Mouse (Mus musculus) intestine, embryonic 15.5 days (tissue): ENCODE measurements around the gene Ankrd60. TPM values are rescaled to one million over a fixed set of nuclear protein-coding genes. Genes with fewer than 3 reads are reported as not detected.

Experiments used
- ATAC-seq: fragments of 200-750 bp; cut with Nextera tagmentation; 2 replicates; pipeline ENCODE4 v1.8.0; 2017; ENCODE audit warnings: moderate TSS enrichment, moderate library complexity
- H3K27ac ChIP-seq: fragments of 300-500 bp; sonication (generic); 2 replicates; pipeline ENCODE4 v1.5.1; 2015; ENCODE audit warnings: mild to moderate bottlenecking, inconsistent platforms
- H3K27me3 ChIP-seq: fragments of 300-500 bp; sonication (generic); replicated peaks from 2 replicates; pipeline ENCODE4 v1.6.1; 2015; ENCODE audit warnings: inconsistent platforms
- H3K36me3 ChIP-seq: fragments of 300-500 bp; sonication (generic); 2 replicates; pipeline ENCODE4 v1.6.1; 2015; ENCODE audit warnings: inconsistent platforms
- H3K4me1 ChIP-seq: fragments of 300-500 bp; sonication (generic); replicated peaks from 2 replicates; pipeline ENCODE4 v1.6.1; 2015; ENCODE audit warnings: inconsistent platforms
- H3K4me2 ChIP-seq: fragments of 300-500 bp; sonication (generic); replicated peaks from 2 replicates; pipeline ENCODE4 v1.6.1; 2015; ENCODE audit warnings: mild to moderate bottlenecking, inconsistent platforms
- H3K4me3 ChIP-seq: fragments of 300-500 bp; sonication (generic); replicated peaks from 2 replicates; pipeline ENCODE4 v1.5.1; 2015; ENCODE audit warnings: inconsistent platforms
- H3K9ac ChIP-seq: fragments of 300-500 bp; sonication (generic); 2 replicates; pipeline ENCODE4 v1.6.1; 2015; ENCODE audit warnings: inconsistent platforms
- H3K9me3 ChIP-seq: fragments of 300-500 bp; sonication (generic); 2 replicates; pipeline ENCODE4 v1.6.1; 2016; ENCODE audit warnings: inconsistent platforms
- WGBS: fragments of 180-500 bp; shearing (Covaris S2); methylation state at CpG from one replicate; pipeline ENCODE4 v1.1.7; 2015; 5-methylcytosine and 5-hydroxymethylcytosine counted together
- polyA plus RNA-seq: library from polyadenylated mRNA; unstranded; fragments of >200 nt; fragmentation: Nextera tagmentation; extraction: Ambion mirVana; gene quantifications from 2 replicates; pipeline ENCODE4 v1.2.1, GENCODE M21; 2015

Gene Ankrd60
- polyA plus RNA-seq, 1 experiment from 2014 or later: not detected

- Histone ChIP-seq H3K36me3 (no peaks in the 10 kb centered on the region), H3K27me3 (no peaks in the 10 kb centered on the region), H3K9ac (no peak overlapping the region), H3K4me3 (no peak overlapping the region), H3K4me2 (no peak overlapping the region), H3K4me1 (no peaks in the 10 kb centered on the region), H3K9me3 (no peaks in the 10 kb centered on the region), H3K27ac (no peak overlapping the region)
- ATAC-seq: no peak
- 69% methylated on average over 4 of the region's 4 CpGs for WGBS
These were observed 36.4 kb downstream of the Ankrd60 start for GRCm38 (mm10) chr2:173541748-173542147.

- Histone ChIP-seq H3K9ac (no peak overlapping the region), H3K27me3 (no peaks in the 10 kb centered on the region), H3K4me1 (0 out of 2 replicates have a peak, but pooled peaks cover 3% of the 10 kb centered on the region), H3K4me3 (no peak overlapping the region), H3K4me2 (no peak overlapping the region), H3K27ac (no peak overlapping the region), H3K36me3 (no peaks in the 10 kb centered on the region), H3K9me3 (no peaks in the 10 kb centered on the region)
- 50% methylated on average over 15 of the region's 15 CpGs for WGBS
- ATAC-seq: no peak
These were observed 38.4 kb downstream of the Ankrd60 start for GRCm38 (mm10) chr2:173539781-173540180.

- H3K4me3 ChIP-seq: no peak overlapping the region
- WGBS: 76% methylated on average over 9 of the region's 9 CpGs
- no peak overlapping the region for H3K27ac ChIP-seq
- H3K27me3 ChIP-seq: no peaks in the 10 kb centered on the region
- H3K4me2 ChIP-seq: peak overlapping the region; percentile 14; the same call in 1 of the 2 replicates
- H3K9ac ChIP-seq: no peak overlapping the region
- no peaks in the 10 kb centered on the region for H3K9me3 ChIP-seq
- H3K36me3 ChIP-seq: no peaks in the 10 kb centered on the region
- H3K4me1 ChIP-seq: peaks cover 5% of the 10 kb centered on the region; the same call in 1 of the 2 replicates
- ATAC-seq: peak; percentile 67
These were observed 42.3 kb downstream of the Ankrd60 start for GRCm38 (mm10) chr2:173535886-173536285.

GRCm38 (mm10) chr2:173535390-173535789, 42.8 kb downstream of the Ankrd60 start:
- no peak overlapping the region for H3K9ac ChIP-seq
- no peaks in the 10 kb centered on the region for H3K36me3 ChIP-seq
- H3K4me2 ChIP-seq: peak overlapping the region; percentile 14; the same call in 1 of the 2 replicates
- H3K27ac ChIP-seq: no peak overlapping the region
- H3K4me3 ChIP-seq: no peak overlapping the region
- H3K9me3 ChIP-seq: no peaks in the 10 kb centered on the region
- H3K4me1 ChIP-seq: peaks cover 5% of the 10 kb centered on the region; the same call in 1 of the 2 replicates
- ATAC-seq: peak; percentile 40; the same call in 1 of the 2 replicates
- 84% methylated on average over 18 of the region's 18 CpGs for WGBS
- no peaks in the 10 kb centered on the region for H3K27me3 ChIP-seq

GRCm38 (mm10) chr2:173534581-173534980, 43.6 kb downstream of the Ankrd60 start:
- WGBS: 67% methylated on average over 7 of the region's 7 CpGs
- peak; percentile 89 for ATAC-seq
- Histone ChIP-seq H3K27ac (peak overlapping the region; percentile 22; the same call in 1 of the 2 replicates), H3K27me3 (no peaks in the 10 kb centered on the region), H3K9ac (no peak overlapping the region), H3K36me3 (no peaks in the 10 kb centered on the region), H3K4me2 (no peak overlapping the region), H3K4me3 (no peak overlapping the region), H3K9me3 (no peaks in the 10 kb centered on the region), H3K4me1 (peaks cover 5% of the 10 kb centered on the region; the same call in 1 of the 2 replicates)

GRCm38 (mm10) chr2:173532711-173533462, 45.3 kb downstream of the Ankrd60 start:
- H3K27ac ChIP-seq: no peak overlapping the region
- H3K4me1 ChIP-seq: peaks cover 5% of the 10 kb centered on the region; the same call in 1 of the 2 replicates
- H3K9ac ChIP-seq: no peak overlapping the region
- no peak overlapping the region for H3K4me3 ChIP-seq
- no peaks in the 10 kb centered on the region for H3K9me3 ChIP-seq
- H3K27me3 ChIP-seq: no peaks in the 10 kb centered on the region
- no peaks in the 10 kb centered on the region for H3K36me3 ChIP-seq
- 64% methylated on average over 15 of the region's 15 CpGs for WGBS
- no peak for ATAC-seq
- H3K4me2 ChIP-seq: no peak overlapping the region

- no peak overlapping the region for H3K4me3 ChIP-seq
- no peak overlapping the region for H3K4me2 ChIP-seq
- H3K36me3 ChIP-seq: no peaks in the 10 kb centered on the region
- H3K9me3 ChIP-seq: no peaks in the 10 kb centered on the region
- WGBS: 87% methylated on average over 3 of the region's 3 CpGs
- no peaks in the 10 kb centered on the region for H3K4me1 ChIP-seq
- no peak overlapping the region for H3K27ac ChIP-seq
- no peak for ATAC-seq
- no peaks in the 10 kb centered on the region for H3K27me3 ChIP-seq
- no peak overlapping the region for H3K9ac ChIP-seq
These were observed 49.7 kb downstream of the Ankrd60 start for GRCm38 (mm10) chr2:173528493-173528892.

GRCm38 (mm10) chr2:173522376-173522775, 55.8 kb downstream of the Ankrd60 start, which contains the start of gene 1700021F07Rik:
1700021F07Rik (plus strand) TSS chr2:173522586.
- H3K9ac ChIP-seq: no peak within 1 kb of the TSS
- H3K36me3 ChIP-seq: no peaks in the 10 kb centered on the region
- WGBS: 93% methylated on average over 18 of the region's 18 CpGs
- no peak within 1 kb of the TSS for H3K27ac ChIP-seq
- H3K4me2 ChIP-seq: no peak within 1 kb of the TSS
- no peak within 1 kb of the TSS for H3K4me3 ChIP-seq
- H3K27me3 ChIP-seq: no peaks in the 10 kb centered on the region
- no peaks in the 10 kb centered on the region for H3K9me3 ChIP-seq
- ATAC-seq: no peak
- no peaks in the 10 kb centered on the region; the same call in 1 of the 2 replicates for H3K4me1 ChIP-seq

Other genes with a start within 250 kb of the Ankrd60 start
- gene 1700021F07Rik, start 55.8 kb downstream of the Ankrd60 start, polyA plus RNA-seq: not detected in 2 replicates
- gene Rab22a, start 81.4 kb upstream of the Ankrd60 start, polyA plus RNA-seq: 31.8 and 33.6 TPM in 2 replicates
- not detected in 2 replicates for gene 1700010B08Rik, start 141.1 kb upstream of the Ankrd60 start, polyA plus RNA-seq
- gene Vapb, start 159.1 kb upstream of the Ankrd60 start, polyA plus RNA-seq: 13.3 and 14.5 TPM in 2 replicates